Mouse (Mus musculus): ENCODE measurements at regions not wholly inside any gene's neighbourhood (a gene's known extent, or its start where the extent isn't known, plus 50 kb on each side); places are given as distances from the start of the nearest gene placed in this dataset.

- Histone ChIP-seq H3K4me3 (replicated peaks in 1 of 3; ENCODE audit: low read depth in 2 of 3, low read length in 2 of 3, poor library complexity in 1 of 3) (no peak overlapping the region), H3K4me1 (ENCODE audit: control insufficient read depth in 1 of 2, insufficient read depth in 2 of 2) (no peaks in the 10 kb centered on the region), H3K27ac (ENCODE audit: insufficient read depth, low read depth) (no peak overlapping the region), H3K79me2 (replicated peaks; ENCODE audit: control insufficient read depth, extremely low read depth, insufficient read depth, poor library complexity, severe bottlenecking) (no peaks in the 10 kb centered on the region), H3K27me3 (replicated peaks) (no peaks in the 10 kb centered on the region), H3K4me2 (ENCODE audit: insufficient read depth, low read depth, poor library complexity, severe bottlenecking) (no peak overlapping the region), H3K9ac (ENCODE audit: insufficient read depth, low read depth) (no peak overlapping the region), H3K36me3 (replicated peaks in 1 of 2; ENCODE audit: control insufficient read depth in 1 of 2, insufficient read depth in 1 of 2, low read length in 1 of 2) (no peaks in the 10 kb centered on the region), H3K9me3 (replicated peaks; ENCODE audit: low read length) (no peaks in the 10 kb centered on the region)
- dilution Hi-C loops (cut with MboI; ENCODE audit: extremely low pct_ligation_motif_present, extremely low pct_unique_long_range_greater_than_20kb, low sequenced_read_pairs) = no loop called here
- no peak for DNase-seq (ENCODE audit: extremely low read depth)
- TF ChIP-seq CTCF (conservative IDR thresholded peaks at IDR 0.05 in 1 of 2, IDR thresholded peaks at IDR 0.05 in 1 of 2; ENCODE audit: low read depth in 2 of 2, low read length in 2 of 2) (no peak), POLR2A (IDR thresholded peaks at IDR 0.05; ENCODE audit: low read depth, low read length) (no peak), RAD21 (IDR thresholded peaks at IDR 0.05; ENCODE audit: low read depth, low read length) (no peak), USF1 (IDR thresholded peaks at IDR 0.05; ENCODE audit: low read depth, low read length) (no peak), KAT2A (IDR thresholded peaks at IDR 0.05; ENCODE audit: insufficient replicate concordance, low read length) (no peak), MAFK (IDR thresholded peaks at IDR 0.05; ENCODE audit: insufficient replicate concordance, low read length) (no peak), MAZ (IDR thresholded peaks at IDR 0.05; ENCODE audit: low read depth, low read length) (no peak), ZMIZ1 (IDR thresholded peaks at IDR 0.05; ENCODE audit: low read depth, low read length) (no peak), JUN (IDR thresholded peaks at IDR 0.05; ENCODE audit: insufficient read depth, low read depth, low read length) (no peak)
- in situ Hi-C loops (cut with MboI; ENCODE audit: low pct_ligation_motif_present, low pct_unique_long_range_greater_than_20kb, low sequenced_read_pairs) = no loop called here
These were observed 180.1 kb upstream of the Egfl6 start for GRCm38 (mm10) chrX:166765647-166766046.

DNA sequence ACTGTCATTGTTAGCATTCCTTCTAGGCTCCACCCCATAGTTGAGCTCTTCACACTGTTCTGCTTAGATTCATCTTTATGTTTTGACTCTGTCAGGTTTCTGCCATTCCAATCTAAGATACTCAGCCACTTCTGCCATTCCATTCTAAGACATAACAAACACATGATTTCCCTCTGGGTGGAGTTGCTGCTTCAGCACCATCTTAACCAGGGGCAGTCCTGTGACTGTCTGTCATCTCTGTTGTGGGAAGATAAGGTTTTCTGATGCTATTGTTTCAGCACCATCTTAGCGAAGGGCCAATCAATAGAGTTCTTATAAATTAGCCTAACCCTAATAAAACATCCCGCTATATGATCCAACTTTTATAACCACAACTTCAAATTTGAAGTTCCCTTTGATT is 176.6 kb upstream of the Egfl6 start:
- TF ChIP-seq ZKSCAN1 (IDR thresholded peaks at IDR 0.05; ENCODE audit: borderline replicate concordance, low read depth, low read length) (no peak), MXI1 (IDR thresholded peaks at IDR 0.05; ENCODE audit: low read depth, low read length) (no peak), CHD1 (IDR thresholded peaks at IDR 0.05; ENCODE audit: low read depth, low read length) (no peak), E2F4 (IDR thresholded peaks at IDR 0.05; ENCODE audit: insufficient replicate concordance, low read depth, low read length) (no peak), JUN (IDR thresholded peaks at IDR 0.05; ENCODE audit: insufficient read depth, low read depth, low read length) (no peak), SMC3 (IDR thresholded peaks at IDR 0.05; ENCODE audit: low read depth, low read length) (no peak), PAX5 (IDR thresholded peaks at IDR 0.05; ENCODE audit: low read length) (no peak), USF2 (conservative IDR thresholded peaks at IDR 0.05; ENCODE audit: low read depth, low read length) (no peak), RAD21 (IDR thresholded peaks at IDR 0.05; ENCODE audit: low read depth, low read length) (no peak), POLR2A (IDR thresholded peaks at IDR 0.05; ENCODE audit: low read depth, low read length) (no peak), NELFE (IDR thresholded peaks at IDR 0.05; ENCODE audit: low read depth, low read length) (no peak), MAFK (IDR thresholded peaks at IDR 0.05; ENCODE audit: insufficient replicate concordance, low read length) (no peak), MYC (IDR thresholded peaks at IDR 0.05; ENCODE audit: low read depth, low read length) (no peak), BHLHE40 (IDR thresholded peaks at IDR 0.05; ENCODE audit: low read depth, low read length) (no peak), IRF4 (IDR thresholded peaks at IDR 0.05; ENCODE audit: low read depth, low read length) (no peak), RCOR1 (conservative IDR thresholded peaks at IDR 0.05; ENCODE audit: low read depth, low read length) (no peak), SIN3A (IDR thresholded peaks at IDR 0.05; ENCODE audit: low read length) (no peak), MAX (IDR thresholded peaks at IDR 0.05; ENCODE audit: low read length) (no peak), CTCF (conservative IDR thresholded peaks at IDR 0.05 in 1 of 2, IDR thresholded peaks at IDR 0.05 in 1 of 2; ENCODE audit: low read depth in 2 of 2, low read length in 2 of 2) (no peak)

More for the DNA sequence above, 176.6 kb upstream of the Egfl6 start:
- H3K9me3 ChIP-seq (replicated peaks; ENCODE audit: low read length) = no peaks in the 10 kb centered on the region
- no peak overlapping the region for H3K4me3 ChIP-seq (replicated peaks in 1 of 3; ENCODE audit: low read depth in 2 of 3, low read length in 2 of 3, poor library complexity in 1 of 3)
- no peak overlapping the region for H3K4me2 ChIP-seq (ENCODE audit: insufficient read depth, low read depth, poor library complexity, severe bottlenecking)
- H3K27me3 ChIP-seq (replicated peaks) = no peaks in the 10 kb centered on the region
- H3K9ac ChIP-seq (ENCODE audit: insufficient read depth, low read depth) = no peak overlapping the region
- no peak for DNase-seq (ENCODE audit: extremely low read depth)
- no peaks in the 10 kb centered on the region for H3K4me1 ChIP-seq (ENCODE audit: control insufficient read depth in 1 of 2, insufficient read depth in 2 of 2)
- H3K79me2 ChIP-seq (replicated peaks; ENCODE audit: control insufficient read depth, extremely low read depth, insufficient read depth, poor library complexity, severe bottlenecking) = no peaks in the 10 kb centered on the region
- in situ Hi-C loops (cut with MboI; ENCODE audit: low pct_ligation_motif_present, low pct_unique_long_range_greater_than_20kb, low sequenced_read_pairs) = no loop called here
- H3K36me3 ChIP-seq (replicated peaks in 1 of 2; ENCODE audit: control insufficient read depth in 1 of 2, insufficient read depth in 1 of 2, low read length in 1 of 2) = no peaks in the 10 kb centered on the region
- no peak overlapping the region for H3K27ac ChIP-seq (ENCODE audit: insufficient read depth, low read depth)
- dilution Hi-C loops (cut with MboI; ENCODE audit: extremely low pct_ligation_motif_present, extremely low pct_unique_long_range_greater_than_20kb, low sequenced_read_pairs) = no loop called here

Data from CH12.LX (cell line).